Mouse (Mus musculus) lung, postnatal 4 days (tissue): ENCODE results near the gene AI593442.
A peak's percentile ranks its signal among the peaks of the same experiment; 100 is the strongest.

Source experiments
- DNase-seq, 2 experiments: peaks; one replicate each; pipeline ENCODE4 v3.0.0; 2021

Gene AI593442

DNA sequence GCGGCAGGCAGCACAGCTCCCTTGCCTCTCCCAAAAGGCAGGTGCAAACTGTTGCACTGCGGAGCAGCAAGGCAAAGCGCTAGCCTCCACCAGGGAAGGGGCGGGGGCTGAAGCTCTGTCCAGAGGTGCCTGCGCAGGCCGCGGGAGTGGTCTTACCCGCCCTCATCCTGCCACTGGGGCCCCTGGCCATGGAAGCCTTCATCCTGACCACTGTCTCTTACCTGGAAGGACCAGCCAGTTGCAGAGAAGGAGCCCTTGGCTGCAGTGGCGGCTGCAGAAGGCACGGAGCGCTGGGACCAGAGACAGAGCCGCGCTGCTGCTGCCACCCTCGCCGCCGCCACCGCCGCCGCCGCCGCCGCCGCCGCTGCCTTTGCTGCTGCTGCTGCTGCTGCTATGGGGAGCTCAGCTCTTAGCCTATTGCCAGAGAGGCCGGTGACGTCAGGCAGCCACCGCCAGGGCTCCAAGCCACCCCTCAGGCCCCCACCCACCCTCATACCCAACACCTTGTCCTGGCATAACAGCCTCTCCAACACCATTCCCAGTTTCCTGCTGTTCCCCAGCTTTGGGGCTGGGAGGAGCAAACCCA lies at the start of gene AI593442:
TSS of gene AI593442 (minus strand) at position 419 of the 586 bp plus-strand sequence.
- DNase-seq, result no peak

- DNase-seq, result peak; percentile 19 to 65
Measured at GRCm38 (mm10) chr9:52728806-52729205, 49.2 kb upstream of the AI593442 start.

- no peak for DNase-seq
Measured at GRCm38 (mm10) chr9:52722626-52723025, 43.0 kb upstream of the AI593442 start.

GRCm38 (mm10) chr9:52719562-52719961 lies 40.0 kb upstream of the AI593442 start:
- DNase-seq, result no peak

GRCm38 (mm10) chr9:52680036-52680435 lies 456 bp upstream of the AI593442 start:
- no peak for DNase-seq

GRCm38 (mm10) chr9:52678839-52679215 lies 753 bp downstream of the AI593442 start:
- DNase-seq, result no peak

GRCm38 (mm10) chr9:52678179-52678838 lies 1.3 kb downstream of the AI593442 start:
- no peak for DNase-seq

GRCm38 (mm10) chr9:52676587-52676986 lies 3.0 kb downstream of the AI593442 start:
- no peak for DNase-seq

DNA sequence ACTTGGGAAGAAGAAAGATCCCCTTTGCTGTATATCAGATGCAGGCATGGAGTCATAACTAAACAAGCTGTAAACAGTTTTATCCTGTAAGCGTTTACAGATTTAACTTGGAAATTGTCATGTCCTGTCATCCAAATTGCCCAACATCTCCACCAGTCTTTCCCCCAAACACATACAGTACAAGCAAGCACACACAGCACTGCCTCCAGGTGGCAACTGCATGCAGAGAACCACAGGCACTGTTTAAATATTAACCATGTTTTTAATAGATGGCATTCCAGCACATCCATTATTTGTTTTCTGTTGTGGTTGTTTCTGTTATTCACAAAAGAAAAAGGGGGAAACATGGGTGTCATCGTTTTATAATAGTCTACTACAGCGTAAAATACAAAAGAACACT lies 3.6 kb downstream of the AI593442 start:
- no peak for DNase-seq

- no peak for DNase-seq
Measured at GRCm38 (mm10) chr9:52661422-52661821, 18.2 kb downstream of the AI593442 start.

DNA sequence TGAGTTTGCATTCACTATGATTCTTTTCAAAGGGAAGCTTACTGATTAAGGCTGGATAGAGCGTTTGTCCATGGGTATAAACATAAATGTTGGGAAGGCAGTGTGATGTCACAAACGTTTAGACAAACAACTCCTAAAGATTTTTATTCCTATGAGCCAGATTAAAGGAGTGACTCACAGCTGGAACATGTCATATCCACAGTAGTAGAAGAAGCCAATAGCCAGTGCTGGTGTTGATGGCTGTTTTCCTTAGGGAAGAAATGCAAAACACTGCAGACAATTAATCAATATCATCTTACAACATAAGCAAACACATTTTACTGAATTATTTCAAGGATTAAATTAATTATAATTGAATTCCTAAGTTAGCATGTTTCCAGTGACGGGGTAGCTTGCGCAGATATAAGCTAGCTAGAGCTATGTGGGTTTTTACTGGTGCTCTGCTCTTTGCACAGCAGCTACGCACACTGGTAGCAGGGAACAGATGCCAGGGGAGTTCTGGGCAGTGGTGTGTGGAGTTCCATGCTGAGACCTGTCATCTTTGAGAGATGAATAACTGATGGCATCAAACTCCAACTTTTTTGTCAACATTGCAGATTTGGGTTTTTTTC lies 29.1 kb downstream of the AI593442 start:
- DNase-seq, result no peak

- peak; percentile 4 to 35 for DNase-seq
Measured at GRCm38 (mm10) chr9:52645312-52645711, 34.3 kb downstream of the AI593442 start.

DNA sequence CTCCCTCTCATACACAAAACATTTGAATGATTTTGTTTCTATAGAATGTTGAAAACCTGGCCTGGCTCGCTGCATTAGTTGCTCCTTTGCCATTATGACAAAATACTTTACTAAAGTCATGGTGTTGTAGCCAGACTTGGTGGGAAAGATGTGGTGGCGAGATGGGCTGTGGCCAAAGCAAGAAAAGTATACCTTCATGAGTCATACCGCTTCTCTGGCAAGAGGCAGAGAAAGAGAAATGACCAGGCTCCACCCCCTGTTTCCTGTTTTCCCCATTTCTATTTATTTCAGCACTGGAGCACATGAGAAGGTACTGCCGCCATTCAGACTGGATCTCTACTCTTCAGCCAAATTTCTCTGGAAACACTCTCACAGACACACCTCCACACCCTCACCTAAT lies 35.0 kb downstream of the AI593442 start:
- no peak for DNase-seq

GRCm38 (mm10) chr9:52644156-52644555 lies 35.4 kb downstream of the AI593442 start:
- no peak for DNase-seq

- DNase-seq, result no peak
Measured at GRCm38 (mm10) chr9:52635991-52636390, 43.6 kb downstream of the AI593442 start.

DNA sequence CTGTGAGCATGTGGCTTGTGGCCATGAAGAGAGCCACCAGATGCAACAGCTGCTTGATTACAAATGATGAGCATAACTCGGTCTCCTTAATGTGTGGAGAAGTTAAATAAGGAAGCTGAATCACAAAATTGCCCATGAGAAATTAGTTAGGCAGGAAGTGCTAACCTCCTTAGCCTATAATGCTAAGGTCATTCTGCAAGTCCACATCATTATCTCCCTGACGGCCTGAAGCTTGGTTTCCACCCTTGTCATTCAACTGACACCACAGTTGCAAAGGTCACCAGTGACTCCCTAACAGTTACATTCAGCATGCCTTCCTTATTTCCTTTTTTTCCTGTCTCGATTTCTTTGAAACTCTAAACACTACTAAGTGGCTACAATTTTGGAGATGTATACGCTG lies 55.7 kb downstream of the AI593442 start:
- no peak for DNase-seq
